Mouse (Mus musculus) skeletal muscle tissue, adult 2 months (tissue): ENCODE results near the gene Olfr729.

Experiments
- DNase-seq: peaks from one replicate; pipeline ENCODE4 v3.0.0-alpha.2; 2012; ENCODE audit warnings: low read depth, low spot score

The Olfr729 gene

DNA sequence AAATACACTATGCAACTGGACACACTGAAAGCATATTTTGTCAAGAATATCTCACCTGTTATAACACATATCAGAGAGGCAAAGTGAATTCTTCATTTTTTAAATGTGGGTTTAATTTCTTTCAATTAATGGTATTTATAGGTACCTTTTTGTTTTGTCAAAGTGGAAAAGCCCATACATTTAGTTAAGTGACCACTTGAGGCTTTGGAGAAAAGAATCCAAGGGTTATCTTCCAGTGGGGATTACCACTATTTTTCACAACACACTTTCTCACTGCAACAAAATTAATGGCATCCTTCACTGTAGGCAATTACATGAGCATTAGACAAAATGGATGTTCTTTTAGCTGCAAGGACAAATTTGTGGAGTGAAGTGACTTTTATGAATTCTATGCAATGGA is at the start of gene Olfr729:
TSS of gene Olfr729 (minus strand) at position 101 of the 400 bp plus-strand sequence.
- DNase-seq, result no peak

DNA sequence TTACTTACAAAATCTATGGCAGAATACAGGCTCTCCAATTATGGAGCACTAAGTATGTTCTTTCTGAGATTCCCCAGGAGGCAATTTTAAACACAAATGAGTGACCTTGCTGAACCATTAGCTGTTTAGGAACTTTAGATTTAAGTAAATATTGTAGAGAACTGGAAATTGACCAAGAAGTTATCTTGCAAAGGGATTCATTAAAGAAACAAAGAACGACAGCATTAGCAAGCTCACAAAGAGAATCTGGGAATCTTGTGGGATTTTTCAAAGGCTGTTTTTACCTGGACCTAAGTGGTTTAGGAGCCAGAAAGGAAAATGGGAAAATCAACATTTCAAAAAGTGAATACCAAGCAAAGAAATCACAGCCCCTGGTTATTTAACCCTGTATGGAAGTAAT is 35.4 kb upstream of the Olfr729 start, which contains the start of gene Olfr730:
TSS of gene Olfr730 (minus strand) at position 101 of the 400 bp plus-strand sequence.
- no peak for DNase-seq

DNA sequence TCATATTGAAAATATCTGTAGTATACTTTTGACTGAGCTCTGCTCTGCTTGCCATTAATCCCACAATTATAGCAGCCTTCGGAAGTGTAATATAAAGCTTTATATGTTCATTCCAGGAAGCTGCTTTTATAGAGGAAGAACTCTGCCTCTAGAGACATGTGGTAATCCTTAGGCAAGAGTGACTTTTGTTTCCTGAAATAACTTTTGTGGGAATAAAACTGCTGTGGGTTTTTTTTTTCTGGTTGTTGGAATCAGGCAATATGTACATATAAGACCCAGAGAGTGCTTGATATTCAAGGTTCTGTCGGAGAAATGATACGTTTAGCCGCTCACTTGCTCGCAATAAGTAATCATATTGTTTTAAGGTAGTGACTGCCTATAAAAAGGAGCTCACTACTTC is 10.1 kb downstream of the Olfr729 start, which contains the start of gene Olfr728:
TSS of gene Olfr728 (minus strand) at position 101 of the 400 bp plus-strand sequence.
- DNase-seq, result no peak

DNA sequence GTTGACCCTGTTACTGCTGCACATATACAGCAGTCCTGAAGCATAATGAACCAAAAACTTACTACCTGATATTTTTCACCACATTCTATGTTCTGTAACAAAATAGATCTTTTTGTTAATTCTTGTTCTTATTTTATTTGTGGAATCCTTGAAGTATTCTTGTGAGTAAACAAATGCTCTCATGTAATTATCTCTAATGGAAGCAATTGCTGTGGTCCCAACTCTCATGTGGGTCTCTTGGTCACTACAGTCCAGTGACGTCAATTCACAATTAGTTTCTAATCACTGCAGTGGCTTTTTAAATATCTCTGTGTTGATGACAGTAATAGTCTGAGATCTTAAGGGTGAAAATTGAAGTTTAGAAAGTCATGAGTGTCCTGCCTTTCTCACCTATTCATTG is 29.8 kb downstream of the Olfr729 start, which contains the start of gene Olfr727:
TSS of gene Olfr727 (plus strand) at position 301 of the 400 bp plus-strand sequence.
- no peak for DNase-seq
